Mouse (Mus musculus): ENCODE data around the gene Fbxo42. TPM values are rescaled to one million over a fixed set of nuclear protein-coding genes. Genes with fewer than 3 reads are reported as not detected.

The Fbxo42 gene
- total and polyA plus RNA-seq, 3 experiments = 11.4 to 22.2 (median 19.9) TPM

DNA sequence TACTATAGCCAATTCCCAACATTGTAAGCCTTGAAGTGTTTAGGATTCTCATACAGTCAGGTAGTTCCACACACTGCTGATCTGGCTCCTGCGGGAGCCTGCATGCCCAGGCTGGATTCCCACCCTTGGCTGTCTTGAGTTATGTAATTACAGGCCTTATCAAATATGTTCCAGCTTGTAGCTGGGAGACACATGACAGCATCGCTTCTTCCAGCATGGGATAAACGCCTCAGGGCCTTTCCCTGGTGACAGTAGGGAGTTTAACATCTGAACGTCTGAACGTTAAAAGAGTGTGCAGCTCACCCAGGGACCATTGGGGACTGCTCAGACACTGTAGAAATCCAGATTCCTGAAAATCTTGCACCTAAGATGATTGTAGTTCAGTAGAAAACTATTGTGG is 28.1 kb downstream of the Fbxo42 start:
- DNase-seq = no peak

DNA sequence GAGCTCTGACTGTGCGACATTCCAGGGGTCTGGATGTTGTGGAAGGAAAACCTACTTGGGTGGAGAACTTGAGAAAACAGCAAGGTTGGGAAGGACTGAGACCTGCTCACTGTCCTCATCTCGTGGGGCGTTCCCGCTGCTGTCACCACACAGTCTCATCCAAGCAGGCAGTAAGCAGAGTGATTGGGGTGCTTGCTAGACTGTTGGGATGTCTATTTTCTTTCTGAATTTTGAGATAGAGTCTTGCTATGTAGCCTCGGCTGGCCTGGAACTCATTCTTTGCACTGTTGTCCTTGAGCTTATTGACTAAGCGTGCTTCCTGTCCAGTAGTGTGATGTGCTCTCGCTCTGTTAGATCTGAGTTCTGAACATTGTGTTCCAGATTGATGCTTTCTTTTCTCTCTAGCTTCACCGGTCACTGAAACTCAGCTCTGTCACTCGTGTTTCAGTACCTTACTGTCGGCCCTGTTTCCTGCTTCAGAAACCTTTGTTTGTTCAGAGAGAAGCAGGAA is 28.7 kb downstream of the Fbxo42 start:
- no peak for DNase-seq

DNA sequence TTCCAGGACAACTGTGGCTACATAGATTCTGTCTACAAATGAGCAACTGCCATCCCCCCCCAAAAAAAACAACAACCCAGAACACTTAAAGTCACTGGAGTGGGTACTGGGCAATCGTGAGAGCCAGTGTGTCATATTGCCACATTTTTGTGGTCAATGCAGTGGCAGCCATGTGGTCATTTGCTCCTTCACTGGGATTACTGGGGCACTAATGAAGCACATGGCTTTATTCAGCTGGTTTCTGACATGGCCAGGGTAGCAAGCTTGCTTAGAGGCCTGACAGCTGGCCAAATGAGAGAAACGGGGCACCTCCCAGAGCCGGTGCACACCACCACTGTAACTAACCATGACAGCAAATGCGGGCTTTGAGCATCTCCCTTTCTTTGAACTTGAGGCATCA is 30.8 kb downstream of the Fbxo42 start:
- no peak for DNase-seq

DNA sequence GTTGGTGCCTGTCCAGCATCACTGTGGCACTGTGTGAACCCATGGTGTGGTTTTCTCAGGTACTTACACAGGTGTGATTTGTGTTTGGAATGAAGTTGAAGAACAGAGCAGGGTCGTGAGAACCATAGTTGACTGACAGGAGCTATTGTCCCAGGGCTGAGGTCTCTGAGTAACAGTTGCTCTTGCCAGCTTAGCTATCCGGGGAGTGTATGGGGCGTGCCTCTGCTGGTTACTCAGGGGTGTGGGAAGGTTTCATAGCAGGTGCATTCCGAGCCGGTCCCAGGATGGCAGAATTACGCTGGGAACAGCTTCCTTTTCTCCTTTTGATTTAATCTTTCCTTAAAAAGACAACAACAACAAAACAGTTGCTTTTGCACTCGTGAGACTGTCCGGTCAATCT is 33.1 kb downstream of the Fbxo42 start:
- DNase-seq = no peak

DNA sequence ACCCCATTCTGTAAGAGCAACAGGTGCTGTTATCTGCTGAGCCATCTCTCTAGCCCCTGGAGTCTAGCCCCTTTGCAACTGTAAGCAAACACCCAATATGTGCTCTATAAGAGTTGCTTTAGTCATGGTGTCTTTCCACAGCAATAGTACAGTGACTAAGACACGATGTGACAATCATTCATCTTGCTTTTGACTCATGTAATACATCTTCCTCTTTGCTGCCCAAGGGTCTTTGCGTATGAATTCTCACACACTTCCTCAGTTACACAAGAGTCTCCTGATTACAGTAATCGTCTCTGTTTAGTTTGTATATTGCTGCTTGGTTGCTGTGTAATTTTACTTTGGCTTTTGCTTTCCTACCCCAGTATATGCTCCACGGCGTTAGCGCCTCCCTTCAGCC is 34.3 kb downstream of the Fbxo42 start:
- no peak for DNase-seq

DNA sequence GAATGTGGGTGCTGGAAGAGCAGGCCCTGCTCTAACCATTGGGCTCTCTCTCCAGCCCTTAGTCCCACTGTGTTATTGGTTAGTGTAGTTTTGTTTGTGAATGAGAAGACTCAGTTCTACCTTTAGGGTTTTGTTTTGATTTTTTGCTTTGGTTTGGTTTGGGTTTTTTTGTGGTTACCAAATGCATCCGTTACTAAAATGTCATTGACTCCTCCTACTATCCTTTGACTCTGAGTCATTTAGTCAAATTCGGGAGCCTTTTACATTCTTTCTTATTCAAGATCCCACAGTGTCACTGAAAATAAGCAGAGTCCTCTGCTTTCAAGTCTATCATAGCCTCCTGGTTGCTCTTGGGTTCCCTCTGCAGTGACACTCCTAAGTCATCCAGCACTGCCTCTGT is 36.2 kb downstream of the Fbxo42 start:
- DNase-seq = no peak

DNA sequence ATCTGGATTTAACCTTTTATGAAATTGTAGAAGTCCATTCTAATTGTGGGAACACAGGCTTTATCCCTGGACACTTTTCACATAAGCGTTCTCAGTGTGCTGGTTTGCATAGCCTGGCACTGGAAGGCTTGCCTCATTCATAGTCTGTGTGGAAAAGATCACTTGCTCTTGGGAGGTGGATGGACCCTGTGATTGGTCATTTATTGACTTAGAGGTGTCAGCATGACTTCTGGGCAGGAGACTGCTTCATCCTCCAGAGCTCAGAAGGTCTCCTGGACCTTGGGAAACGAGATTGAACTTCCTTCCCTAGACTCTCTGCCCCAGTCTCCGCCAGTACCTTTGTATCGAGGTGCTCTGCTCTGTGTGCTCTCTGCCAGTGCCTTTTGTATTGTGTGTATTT is 36.7 kb downstream of the Fbxo42 start:
- no peak for DNase-seq

DNA sequence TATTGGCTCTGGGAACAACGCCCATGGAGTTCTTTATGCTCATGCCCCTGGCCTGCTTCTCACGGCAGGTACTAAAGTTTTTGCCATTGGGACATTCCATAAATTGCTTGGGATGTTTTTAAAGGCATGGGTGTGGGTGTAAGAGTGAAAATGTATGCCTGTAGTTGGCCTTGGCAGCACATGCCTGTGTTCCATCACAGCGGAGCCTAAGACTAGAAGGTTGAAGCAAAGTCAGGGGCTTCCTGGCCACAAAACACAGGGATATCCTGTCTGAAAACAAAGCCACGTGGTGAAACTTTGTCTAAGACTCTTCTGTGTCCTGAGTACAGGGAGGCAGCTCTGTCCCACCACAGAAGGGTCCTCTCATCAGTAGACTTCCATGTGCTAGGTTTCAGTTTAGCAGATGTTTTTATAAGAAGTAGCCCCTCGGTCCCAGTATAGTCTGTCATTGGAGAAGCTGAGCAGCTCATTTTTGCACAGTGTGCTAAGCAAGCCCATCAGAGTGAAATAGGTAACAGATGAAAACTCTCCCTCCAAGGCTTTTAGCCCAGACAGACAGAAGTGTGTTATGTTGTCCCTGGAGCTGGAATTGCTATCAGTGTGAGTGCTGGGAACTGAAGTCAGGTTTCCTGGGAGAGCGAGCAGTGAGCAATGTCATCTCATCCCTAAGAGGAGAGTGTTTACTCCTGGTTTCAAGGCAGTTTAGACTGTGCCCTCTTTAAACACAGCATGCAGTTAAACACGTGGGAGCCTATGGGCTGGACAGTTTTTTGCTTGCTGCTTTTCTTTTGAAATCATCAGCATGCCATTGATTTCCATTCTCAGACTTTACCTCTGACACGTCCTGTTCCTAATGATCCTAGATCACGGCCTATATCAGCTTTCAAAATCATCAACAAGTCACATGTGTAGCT is 39.5 kb downstream of the Fbxo42 start:
- DNase-seq = no peak

DNA sequence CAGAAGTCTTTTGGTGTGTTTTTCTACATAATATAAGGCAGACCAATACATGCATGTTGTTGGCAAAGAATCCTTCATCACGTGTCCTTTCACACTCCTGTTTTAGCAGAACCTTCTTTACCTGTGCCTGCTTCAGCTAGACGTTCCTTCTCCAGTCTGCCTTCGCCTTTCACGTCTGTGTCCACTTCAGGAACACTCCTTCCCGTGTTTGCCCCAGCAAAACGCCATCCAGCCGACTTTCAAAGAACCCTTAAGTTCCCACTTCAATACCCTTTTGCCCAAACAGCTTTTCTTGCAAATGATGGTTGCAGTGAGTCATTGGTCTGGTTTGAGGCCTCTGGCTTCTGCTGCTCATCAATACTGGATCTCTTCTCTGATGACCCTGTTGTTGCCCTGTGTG is 43.6 kb downstream of the Fbxo42 start:
- no peak for DNase-seq

DNA sequence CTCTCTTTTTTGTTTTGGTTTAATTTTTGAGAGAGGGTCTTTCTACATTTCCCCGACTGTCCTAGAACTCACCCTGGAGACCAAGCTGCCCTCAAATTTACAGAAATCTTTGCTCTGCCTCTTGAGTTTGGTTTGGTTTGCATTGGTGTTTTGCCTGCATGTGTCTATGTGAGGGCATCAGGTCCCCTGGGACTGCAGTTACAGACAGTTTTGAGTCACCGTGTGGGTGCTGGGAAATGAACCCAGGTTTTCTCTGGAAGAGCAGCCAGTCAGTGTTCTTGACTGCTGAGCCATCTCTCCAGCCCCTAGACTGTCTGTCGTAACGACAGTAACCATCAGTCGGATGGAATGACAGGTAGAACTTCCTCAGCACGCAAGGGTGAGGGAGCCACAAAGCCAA is 46.8 kb downstream of the Fbxo42 start:
- DNase-seq = no peak

DNA sequence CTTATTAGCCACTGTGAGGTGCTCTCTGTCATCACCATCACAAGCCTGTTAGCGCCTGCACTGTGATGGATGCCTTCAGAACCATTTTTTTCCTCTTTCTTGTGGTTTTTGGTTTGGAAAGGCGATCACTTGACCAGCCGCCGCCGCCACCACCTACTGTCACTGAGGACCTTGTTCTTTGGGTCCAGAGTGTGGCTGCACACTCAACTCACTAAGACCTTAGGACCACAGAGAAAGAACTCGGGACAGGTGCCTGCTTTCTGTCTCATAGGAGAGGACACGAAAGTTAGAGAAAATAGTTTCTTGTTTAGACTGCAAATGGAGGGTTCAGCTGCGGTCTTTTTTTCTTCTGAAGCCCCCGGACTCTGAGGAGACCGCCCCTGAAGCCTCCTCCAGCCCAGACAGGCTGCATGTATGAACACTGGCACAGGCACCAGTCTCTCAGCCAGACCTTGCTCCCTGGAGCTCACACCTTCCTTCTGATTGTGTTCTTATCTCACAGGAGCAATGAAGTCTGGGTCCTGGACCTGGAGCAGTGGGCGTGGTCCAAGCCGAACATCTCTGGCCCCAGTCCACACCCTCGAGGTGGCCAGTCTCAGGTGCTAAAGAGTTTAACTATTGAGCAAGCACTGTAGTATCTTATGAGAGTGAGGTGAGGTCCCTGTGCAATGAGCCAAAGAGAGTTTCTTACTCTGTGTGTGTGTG is 49.4 kb downstream of the Fbxo42 start:
- no peak for DNase-seq

DNA sequence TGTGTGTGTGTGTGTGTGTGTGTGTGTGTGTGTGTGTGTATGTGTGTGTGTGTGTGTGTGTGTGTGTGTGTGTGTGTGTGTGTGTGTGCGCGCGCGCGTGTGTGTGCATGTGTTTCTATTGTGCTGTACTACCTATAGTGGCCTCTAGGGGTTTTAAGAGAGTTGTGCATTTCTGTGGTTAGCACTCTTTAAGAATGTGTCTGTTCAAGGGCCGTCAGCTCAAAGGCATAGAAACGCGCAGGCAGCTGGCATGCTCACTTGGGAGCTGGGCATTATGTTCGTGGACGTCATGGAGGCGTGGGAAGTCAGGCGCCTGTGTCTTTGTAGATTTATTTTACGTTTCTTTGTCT is 49.9 kb downstream of the Fbxo42 start:
- DNase-seq = no peak

DNA sequence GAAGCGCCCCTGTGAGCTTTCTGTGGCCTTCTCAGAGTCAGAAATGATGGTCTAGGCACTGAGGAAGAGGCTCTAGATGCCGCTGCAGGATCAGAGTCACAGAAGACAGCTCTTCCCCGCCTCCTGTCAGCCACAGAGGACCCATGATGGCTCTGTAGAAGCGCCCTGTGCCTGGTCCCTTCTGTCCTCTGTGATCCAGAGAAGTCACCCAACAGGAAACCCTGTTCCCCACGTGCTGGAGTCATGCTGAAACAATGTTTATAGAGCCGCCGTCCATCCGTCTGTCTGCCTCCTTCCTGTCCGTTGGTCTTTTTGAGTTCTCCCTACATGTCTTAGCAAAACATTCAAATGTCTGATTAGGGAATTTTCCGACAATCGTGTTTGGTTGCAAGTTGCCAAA is 53.2 kb downstream of the Fbxo42 start:
- no peak for DNase-seq

DNA sequence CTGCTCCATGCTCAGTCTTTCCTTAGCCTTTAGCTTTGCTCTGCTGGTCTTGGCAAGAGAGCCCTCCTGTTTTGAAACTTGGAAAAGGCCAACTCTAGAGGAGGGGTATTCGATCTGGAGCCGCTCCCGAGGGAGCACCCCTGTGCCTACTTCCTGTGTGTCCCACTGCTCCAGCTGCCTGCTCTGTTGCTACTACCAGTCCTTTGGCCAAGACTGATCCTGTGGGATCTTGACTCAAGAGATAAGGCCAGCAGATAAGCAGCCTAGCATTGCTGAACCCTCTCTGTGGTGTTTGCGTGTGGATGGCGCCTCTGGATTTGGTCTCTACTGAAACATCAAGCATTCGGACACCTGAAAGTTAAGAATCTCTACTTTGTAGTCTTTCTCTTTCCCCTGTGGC is 54.5 kb downstream of the Fbxo42 start:
- DNase-seq = no peak

DNA sequence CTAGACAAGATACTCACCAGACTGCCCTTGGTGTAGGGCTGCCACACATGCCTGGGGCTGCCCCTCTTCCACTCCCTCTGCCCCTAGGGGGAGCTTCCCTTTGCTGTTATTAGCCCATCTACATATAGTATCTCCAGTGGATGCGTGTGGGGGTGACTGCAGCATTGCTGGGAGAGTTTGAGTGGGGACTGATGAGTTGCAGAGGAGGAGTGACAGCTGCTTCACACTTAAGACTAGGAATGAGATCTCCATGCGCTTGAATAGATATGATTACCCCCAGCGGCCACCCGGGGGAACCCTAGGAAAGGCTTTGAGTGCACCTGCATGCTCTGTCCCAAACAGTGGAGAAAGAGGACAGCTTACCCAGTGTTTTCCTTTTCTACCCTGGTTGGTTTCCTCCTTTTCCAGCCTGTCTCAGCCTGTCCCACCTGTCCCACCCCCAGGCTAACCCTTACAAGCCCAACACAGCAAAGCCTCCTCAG is 56.9 kb downstream of the Fbxo42 start:
- no peak for DNase-seq

DNA sequence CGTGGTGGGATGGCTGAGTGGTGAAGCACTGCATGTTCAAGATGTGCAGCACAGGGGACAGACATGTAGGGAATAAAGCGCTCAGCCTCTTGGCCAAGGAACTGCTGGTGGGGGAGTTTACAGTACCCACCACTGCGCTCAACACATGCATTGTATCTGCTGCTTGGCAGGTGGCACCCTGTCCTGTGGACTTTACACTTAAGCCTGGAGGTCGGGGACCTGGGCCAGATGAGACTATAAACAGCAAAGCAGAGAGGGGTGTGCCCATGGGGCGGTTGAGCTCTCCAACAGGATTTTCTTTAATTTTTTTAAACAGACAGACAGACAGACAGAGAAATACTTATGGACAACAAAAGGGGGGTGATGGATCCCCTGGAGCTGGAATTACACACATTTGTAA is 59.4 kb downstream of the Fbxo42 start:
- DNase-seq = no peak

DNA sequence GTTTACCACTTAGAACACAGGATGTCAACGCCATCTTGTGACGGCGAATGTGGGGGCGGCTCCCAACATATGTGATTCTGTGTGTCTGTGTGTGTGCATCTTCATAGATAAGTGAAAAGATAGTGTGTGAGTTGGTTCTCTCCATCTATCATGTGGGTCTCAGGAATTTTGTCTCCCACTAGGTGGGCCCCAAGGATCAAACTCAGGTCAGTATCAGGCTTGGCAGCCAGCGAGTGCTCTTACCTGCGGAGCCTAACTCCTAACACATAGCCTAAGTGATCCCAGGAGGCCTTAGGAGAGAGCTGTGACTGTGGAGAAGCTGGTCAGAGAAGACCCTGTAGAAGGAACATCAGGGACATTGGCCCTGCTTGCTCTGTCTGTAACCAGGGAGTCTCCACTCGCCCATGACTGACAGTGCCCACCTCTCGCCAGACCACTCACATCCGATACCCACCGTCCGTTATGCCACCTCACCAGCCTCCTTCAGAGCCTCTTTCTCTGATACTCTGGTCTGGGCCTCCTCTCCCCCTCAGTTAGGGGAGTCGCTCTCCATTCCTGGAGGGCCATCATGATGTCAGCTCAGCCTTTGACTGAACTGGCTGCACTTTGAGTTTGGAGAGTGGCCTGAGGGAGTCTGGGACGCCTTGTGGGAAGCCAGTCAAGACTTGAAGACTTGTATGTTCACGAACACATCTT is 63.0 kb downstream of the Fbxo42 start:
- DNase-seq = no peak

DNA sequence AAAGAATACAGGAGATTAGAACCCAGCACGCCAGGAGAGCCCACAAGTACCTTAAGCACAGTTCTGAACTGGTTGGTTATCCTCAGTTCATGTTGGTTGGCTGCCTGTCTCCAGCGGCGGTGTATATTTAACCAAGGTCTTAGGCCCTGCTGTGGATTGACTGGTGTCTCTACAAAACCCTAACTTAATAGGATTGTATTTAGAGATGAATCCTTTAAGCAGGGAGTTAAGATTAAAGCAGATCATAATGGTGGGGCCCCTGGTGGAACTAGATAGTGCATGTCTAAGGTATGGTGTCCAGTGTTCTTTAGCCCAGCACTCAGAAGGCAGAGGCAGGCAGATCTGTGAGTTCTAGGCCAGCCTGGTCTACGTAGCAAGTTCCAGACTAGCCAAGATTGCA is 63.9 kb downstream of the Fbxo42 start:
- DNase-seq = no peak

DNA sequence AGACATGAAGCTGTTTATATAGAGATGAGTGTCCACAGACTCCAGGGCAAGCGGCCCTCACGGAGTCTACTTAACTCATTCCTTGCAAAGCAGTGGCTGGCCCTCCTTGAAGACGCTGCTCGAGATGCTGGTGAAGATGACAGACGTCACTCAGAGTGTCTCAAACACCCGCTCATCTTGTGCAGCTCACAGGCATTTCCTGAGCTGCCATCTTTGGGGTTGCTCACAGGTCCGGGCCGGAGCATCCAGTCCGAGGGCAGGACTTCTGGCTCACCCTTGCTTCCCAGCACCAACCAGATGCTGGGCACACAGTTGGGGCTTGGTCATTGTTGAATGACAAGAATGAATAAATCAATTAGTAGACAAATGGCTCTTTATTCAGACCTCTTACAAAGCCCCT is 65.2 kb downstream of the Fbxo42 start:
- no peak for DNase-seq

DNA sequence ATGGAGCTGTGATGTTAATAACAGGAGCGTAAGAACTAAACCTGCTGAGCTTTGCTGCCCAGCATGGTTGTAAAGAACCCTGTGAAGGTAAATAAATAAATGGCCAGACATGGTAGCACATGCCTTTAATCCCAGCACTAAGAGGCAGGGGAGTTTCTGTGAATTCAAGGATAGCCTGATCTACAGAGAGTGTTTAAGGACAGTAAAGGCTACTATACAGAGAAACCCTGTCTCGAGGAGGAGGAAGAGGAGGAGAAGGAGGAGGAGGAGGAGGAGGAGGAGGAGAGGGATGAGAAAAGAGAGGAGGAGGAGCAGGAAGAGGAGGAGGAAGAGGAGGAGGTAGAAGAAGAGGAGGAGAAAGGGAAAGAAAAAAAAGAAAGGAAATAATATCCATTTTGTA is 65.6 kb downstream of the Fbxo42 start:
- DNase-seq = no peak

DNA sequence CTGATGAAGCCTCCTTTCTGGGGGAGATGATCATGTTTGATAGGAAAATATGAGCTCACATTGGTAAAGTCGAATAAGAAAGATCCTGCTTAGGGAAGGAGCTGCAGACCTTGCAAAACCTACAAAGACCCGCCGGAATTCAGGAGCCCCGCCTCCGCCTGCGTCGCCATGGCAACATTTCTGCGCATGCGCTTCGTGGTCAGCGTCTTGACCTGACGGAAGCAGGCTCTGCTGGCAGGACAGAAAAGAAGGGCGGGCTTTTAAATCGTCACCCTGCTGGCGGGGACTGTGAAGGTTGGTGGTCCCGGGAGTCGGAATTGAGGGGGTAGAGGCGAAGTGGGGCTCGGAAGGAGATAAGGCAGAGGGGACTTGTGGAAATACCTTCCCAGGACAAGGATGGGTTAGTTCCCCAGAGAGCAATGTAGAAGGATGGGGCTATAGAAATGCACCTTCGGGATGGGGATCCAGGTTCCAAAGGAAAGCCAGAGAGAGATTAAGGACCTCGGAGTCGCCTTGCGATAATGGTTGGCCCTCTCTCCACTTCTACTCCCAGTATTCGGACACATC is 66.1 kb downstream of the Fbxo42 start, which contains the start of gene Rsg1:
Rsg1 (plus strand) TSS at position 187 of the 567 bp plus-strand sequence.
- peak; percentile 95 for DNase-seq

DNA sequence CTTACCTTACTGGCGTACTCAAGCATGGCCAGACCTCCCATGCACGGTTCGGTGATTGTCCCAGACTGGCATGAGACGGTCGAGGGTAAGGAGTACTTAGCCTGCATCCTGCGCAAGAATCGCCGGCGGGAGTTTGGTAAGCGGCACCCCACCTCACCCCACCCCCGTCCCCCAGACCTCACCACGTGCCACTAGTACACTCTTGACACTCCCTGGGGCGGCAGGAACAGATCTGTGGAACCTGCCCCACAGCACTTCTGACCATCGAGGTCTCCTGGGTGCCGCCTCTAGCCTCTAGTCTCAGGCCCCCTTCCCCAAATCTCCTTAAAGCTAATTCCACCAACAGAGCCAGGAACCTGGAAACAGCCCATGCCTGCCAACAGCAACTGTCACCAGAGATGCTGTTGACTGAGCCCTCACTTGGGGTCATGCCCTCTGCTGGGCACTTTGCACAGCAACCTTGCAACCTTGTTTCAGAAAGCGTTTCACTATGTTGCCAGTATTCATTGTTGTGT is 66.7 kb downstream of the Fbxo42 start:
- peak; percentile 25 for DNase-seq

Measured in adrenal gland, adult 2 months (tissue).